Mouse (Mus musculus): Measurements from ENCODE around the gene Prox1.

Gene Prox1

GRCm38 (mm10) chr1:190172979-190173461, 2.5 kb upstream of the Prox1 start:
- DNase-seq, result no peak

- DNase-seq, result no peak
Measured at GRCm38 (mm10) chr1:190172311-190172978, 1.9 kb upstream of the Prox1 start.

- DNase-seq, result no peak
Measured at GRCm38 (mm10) chr1:190171750-190172149, 1.2 kb upstream of the Prox1 start.

GRCm38 (mm10) chr1:190171341-190171740, 827 bp upstream of the Prox1 start:
- DNase-seq, result no peak

GRCm38 (mm10) chr1:190170819-190171216, 304 bp upstream of the Prox1 start:
- DNase-seq, result no peak

- peak; percentile 16 for DNase-seq
Measured at GRCm38 (mm10) chr1:190168761-190169671, 1.5 kb downstream of the Prox1 start.

- DNase-seq, result no peak
Measured at GRCm38 (mm10) chr1:190168115-190168514, 2.4 kb downstream of the Prox1 start.

GRCm38 (mm10) chr1:190167609-190168008, 2.9 kb downstream of the Prox1 start:
- DNase-seq, result no peak

- DNase-seq, result no peak
Measured at GRCm38 (mm10) chr1:190165511-190165910, 5.0 kb downstream of the Prox1 start.

- DNase-seq, result no peak
Measured at GRCm38 (mm10) chr1:190163471-190163870, 7.0 kb downstream of the Prox1 start.

GRCm38 (mm10) chr1:190161708-190162465, 8.6 kb downstream of the Prox1 start:
- no peak for DNase-seq

- DNase-seq, result no peak
Measured at GRCm38 (mm10) chr1:190161288-190161687, 9.2 kb downstream of the Prox1 start.

- no peak for DNase-seq
Measured at GRCm38 (mm10) chr1:190159457-190159856, 11.1 kb downstream of the Prox1 start.

- DNase-seq, result no peak
Measured at GRCm38 (mm10) chr1:190155751-190156150, 14.8 kb downstream of the Prox1 start.

- DNase-seq, result no peak
Measured at GRCm38 (mm10) chr1:190155021-190155420, 15.5 kb downstream of the Prox1 start.

- no peak for DNase-seq
Measured at GRCm38 (mm10) chr1:190154292-190154691, 16.2 kb downstream of the Prox1 start.

GRCm38 (mm10) chr1:190152603-190153002, 17.9 kb downstream of the Prox1 start:
- DNase-seq, result no peak

- no peak for DNase-seq
Measured at GRCm38 (mm10) chr1:190149233-190149741, 21.2 kb downstream of the Prox1 start.

GRCm38 (mm10) chr1:190148661-190149232, 21.8 kb downstream of the Prox1 start:
- DNase-seq, result no peak

- no peak for DNase-seq
Measured at GRCm38 (mm10) chr1:190147816-190148215, 22.7 kb downstream of the Prox1 start.

GRCm38 (mm10) chr1:190144416-190144815, 26.1 kb downstream of the Prox1 start:
- DNase-seq, result no peak

GRCm38 (mm10) chr1:190143593-190143992, 26.9 kb downstream of the Prox1 start:
- DNase-seq, result no peak

- DNase-seq, result no peak
Measured at GRCm38 (mm10) chr1:190142584-190142983, 27.9 kb downstream of the Prox1 start.

Data from kidney, postnatal 14 days (tissue).